Mouse (Mus musculus) neural tube, embryonic 11.5 days (tissue): ENCODE results near the gene Scd4. TPM values are rescaled to one million over a fixed set of nuclear protein-coding genes. Genes with fewer than 3 reads are reported as not detected.
A peak's percentile ranks its signal among the peaks of the same experiment; 100 is the strongest.

Source experiments
- ATAC-seq: fragments of 200-750 bp; cut with Nextera tagmentation; 2 replicates; pipeline ENCODE4 v1.8.0; 2017; ENCODE audit warnings: moderate number of reproducible peaks, mild to moderate bottlenecking, moderate TSS enrichment, moderate library complexity; ENCODE audit not compliant: insufficient read depth, low FRiP score, low TSS enrichment
- DNase-seq: peaks from one replicate; pipeline ENCODE4 v3.0.0-alpha.2; 2015; ENCODE audit warnings: low spot score
- H3K27ac ChIP-seq: fragments of 300-500 bp; sonication (generic); 2 replicates; pipeline ENCODE4 v1.5.1; 2014; ENCODE audit warnings: low read depth, mild to moderate bottlenecking, low read length
- H3K27me3 ChIP-seq: fragments of 300-500 bp; sonication (generic); 2 replicates; pipeline ENCODE4 v1.6.1; 2014; ENCODE audit warnings: mild to moderate bottlenecking, low read length, mixed read lengths; ENCODE audit not compliant: control insufficient read depth, insufficient read depth
- H3K36me3 ChIP-seq: fragments of 300-500 bp; sonication (generic); 2 replicates; pipeline ENCODE4 v1.6.1; 2014; ENCODE audit warnings: mild to moderate bottlenecking, low read length, moderate library complexity, mixed read lengths; ENCODE audit not compliant: control insufficient read depth, insufficient read depth
- H3K4me1 ChIP-seq: fragments of 300-500 bp; sonication (generic); 2 replicates; pipeline ENCODE4 v1.6.1; 2014; ENCODE audit warnings: low read length, mixed read lengths; ENCODE audit not compliant: control insufficient read depth, insufficient read depth
- H3K4me2 ChIP-seq: fragments of 300-500 bp; sonication (generic); 2 replicates; pipeline ENCODE4 v1.6.1; 2014; ENCODE audit warnings: low read depth, mild to moderate bottlenecking, moderate library complexity
- H3K4me3 ChIP-seq: fragments of 300-500 bp; sonication (generic); 2 replicates; pipeline ENCODE4 v1.5.1; 2014; ENCODE audit warnings: low read depth, low read length
- H3K9ac ChIP-seq: fragments of 300-500 bp; sonication (generic); 2 replicates; pipeline ENCODE4 v1.6.1; 2014; ENCODE audit warnings: mild to moderate bottlenecking, low read length
- H3K9me3 ChIP-seq: fragments of 300-500 bp; sonication (generic); 2 replicates; pipeline ENCODE4 v1.6.1; 2016; ENCODE audit warnings: low read length; ENCODE audit not compliant: control insufficient read depth
- WGBS: fragments of 180-500 bp; shearing (Covaris S2); extraction: QIAGEN DNeasy Blood & Tissue Kit; methylation state at CpG from one replicate; pipeline ENCODE4 v1.1.7; 2014; 5-methylcytosine and 5-hydroxymethylcytosine counted together
- polyA plus RNA-seq: library from polyadenylated mRNA; unstranded; fragments of >200 nt; fragmentation: Nextera tagmentation; extraction: Ambion mirVana; gene quantifications from 2 replicates; pipeline ENCODE4 v1.2.1, GENCODE M21; 2014

Scd4 gene
- polyA plus RNA-seq, 1 experiment from 2014 or later = not detected

- no peaks in the 10 kb centered on the region for H3K27me3 ChIP-seq
- peak overlapping the region; percentile 68 for H3K4me3 ChIP-seq
- DNase-seq (no peak), ATAC-seq (no peak)
- H3K36me3 ChIP-seq = peaks cover 15% of the 10 kb centered on the region
- 54% methylated on average over 3 of the region's 3 CpGs for WGBS
- H3K9ac ChIP-seq = no peak overlapping the region; the same call in 1 of the 2 replicates
- H3K27ac ChIP-seq = peak overlapping the region; percentile 98
- peak overlapping the region; percentile 72 for H3K4me2 ChIP-seq
- no peaks in the 10 kb centered on the region for H3K9me3 ChIP-seq
- peaks cover 30% of the 10 kb centered on the region for H3K4me1 ChIP-seq
Measured at GRCm38 (mm10) chr19:44292483-44292882, 40.4 kb upstream of the Scd4 start.

- no peak for DNase-seq
- Histone ChIP-seq H3K4me1 (peaks cover 37% of the 10 kb centered on the region), H3K27me3 (no peaks in the 10 kb centered on the region), H3K9me3 (no peaks in the 10 kb centered on the region), H3K9ac (peak within 1 kb of the TSS; percentile 93), H3K36me3 (peaks cover 20% of the 10 kb centered on the region), H3K4me2 (peak within 1 kb of the TSS; percentile 79), H3K4me3 (peak within 1 kb of the TSS; percentile 68), H3K27ac (peak within 1 kb of the TSS; percentile 98)
- peak; percentile 13; the same call in 1 of the 2 replicates for ATAC-seq
- 2% methylated on average over 21 of the region's 21 CpGs for WGBS
Measured at GRCm38 (mm10) chr19:44292941-44293768, 39.7 kb upstream of the Scd4 start, which contains the start of gene Scd2. TSS of gene Scd2 (plus strand) at chr19:44293674.

- WGBS = 0% methylated on average over 30 of the region's 31 CpGs
- Histone ChIP-seq H3K27me3 (no peaks in the 10 kb centered on the region), H3K36me3 (peaks cover 27% of the 10 kb centered on the region), H3K9ac (peak overlapping the region; percentile 93), H3K4me2 (peak overlapping the region; percentile 79), H3K4me1 (peaks cover 44% of the 10 kb centered on the region), H3K27ac (peak overlapping the region; percentile 98), H3K4me3 (peak overlapping the region; percentile 68), H3K9me3 (no peaks in the 10 kb centered on the region)
- DNase-seq = peak; percentile 95
- peak; percentile 97 for ATAC-seq
Measured at GRCm38 (mm10) chr19:44293769-44294551, 38.9 kb upstream of the Scd4 start.

GRCm38 (mm10) chr19:44294588-44295041 is 38.3 kb upstream of the Scd4 start:
- peak overlapping the region; percentile 98 for H3K27ac ChIP-seq
- H3K4me3 ChIP-seq = peak overlapping the region; percentile 68
- no peaks in the 10 kb centered on the region for H3K27me3 ChIP-seq
- H3K9ac ChIP-seq = peak overlapping the region; percentile 93
- H3K4me2 ChIP-seq = peak overlapping the region; percentile 79
- H3K36me3 ChIP-seq = peaks cover 31% of the 10 kb centered on the region
- no peaks in the 10 kb centered on the region for H3K9me3 ChIP-seq
- ATAC-seq (peak; percentile 63), DNase-seq (peak; percentile 87)
- under 1% methylated on average over 14 of the region's 14 CpGs for WGBS
- H3K4me1 ChIP-seq = peaks cover 48% of the 10 kb centered on the region

GRCm38 (mm10) chr19:44295251-44295650 is 37.6 kb upstream of the Scd4 start:
- Histone ChIP-seq H3K27ac (no peak overlapping the region), H3K9ac (peak overlapping the region; percentile 93), H3K27me3 (no peaks in the 10 kb centered on the region), H3K9me3 (no peaks in the 10 kb centered on the region), H3K4me2 (peak overlapping the region; percentile 79), H3K4me1 (peaks cover 52% of the 10 kb centered on the region), H3K36me3 (peaks cover 34% of the 10 kb centered on the region), H3K4me3 (peak overlapping the region; percentile 68)
- ATAC-seq (no peak), DNase-seq (no peak)
- WGBS = 7% methylated on average over 3 of the region's 3 CpGs

GRCm38 (mm10) chr19:44295741-44296140 is 37.2 kb upstream of the Scd4 start:
- no peaks in the 10 kb centered on the region for H3K9me3 ChIP-seq
- peak overlapping the region; percentile 79 for H3K4me2 ChIP-seq
- peak overlapping the region; percentile 93 for H3K9ac ChIP-seq
- H3K27ac ChIP-seq = 0 out of 2 replicates have a peak overlapping the region, but pooled peaks have one; percentile 44
- DNase-seq (peak; percentile 82), ATAC-seq (peak; percentile 17; the same call in 1 of the 2 replicates)
- WGBS = 3% methylated on average over 4 of the region's 4 CpGs
- H3K36me3 ChIP-seq = peaks cover 38% of the 10 kb centered on the region
- H3K4me3 ChIP-seq = peak overlapping the region; percentile 68
- H3K27me3 ChIP-seq = no peaks in the 10 kb centered on the region
- H3K4me1 ChIP-seq = peaks cover 57% of the 10 kb centered on the region

GRCm38 (mm10) chr19:44296186-44296585 is 36.7 kb upstream of the Scd4 start:
- peaks cover 43% of the 10 kb centered on the region for H3K36me3 ChIP-seq

GRCm38 (mm10) chr19:44297068-44297760 is 35.7 kb upstream of the Scd4 start:
- no peak overlapping the region for H3K27ac ChIP-seq
- DNase-seq (no peak), ATAC-seq (no peak)
- peaks cover 51% of the 10 kb centered on the region for H3K4me1 ChIP-seq
- H3K4me2 ChIP-seq = peak overlapping the region; percentile 79
- 74% methylated on average over 8 of the region's 8 CpGs for WGBS
- peak overlapping the region; percentile 93 for H3K9ac ChIP-seq
- no peaks in the 10 kb centered on the region for H3K27me3 ChIP-seq
- H3K4me3 ChIP-seq = peak overlapping the region; percentile 68
- H3K9me3 ChIP-seq = no peaks in the 10 kb centered on the region
- peaks cover 51% of the 10 kb centered on the region for H3K36me3 ChIP-seq

More at GRCm38 (mm10) chr19:44296186-44296585, 36.7 kb upstream of the Scd4 start:
- peak overlapping the region; percentile 79 for H3K4me2 ChIP-seq
- no peaks in the 10 kb centered on the region for H3K27me3 ChIP-seq
- peak overlapping the region; percentile 68 for H3K4me3 ChIP-seq
- peaks cover 57% of the 10 kb centered on the region for H3K4me1 ChIP-seq
- peak overlapping the region; percentile 93 for H3K9ac ChIP-seq
- H3K9me3 ChIP-seq = no peaks in the 10 kb centered on the region
- H3K27ac ChIP-seq = no peak overlapping the region
- DNase-seq = no peak
- 37% methylated on average over 7 of the region's 7 CpGs for WGBS
- ATAC-seq = no peak
